Mouse (Mus musculus) A20 (cell line): ENCODE data around the gene Ralgds.
A peak's percentile ranks its signal among the peaks of the same experiment; 100 is the strongest.
"Not testable (repeated sequence)": the region's sequence is repeated elsewhere in the genome, so short reads cannot be mapped to it uniquely, and the experiment has no call there.

Experiments used
- DNase-seq: peaks from one replicate; pipeline ENCODE4 v3.0.0-alpha.2; 2011; ENCODE audit warnings: low read depth, low spot score

The Ralgds gene

GRCm38 (mm10) chr2:28512798-28513401 lies at the start of gene Ralgds:
Gene Ralgds (plus strand): TSS chr2:28513125.
- DNase-seq: peak; percentile 86

- DNase-seq: peak; percentile 75
Measured at GRCm38 (mm10) chr2:28463919-28464318, 49.0 kb upstream of the Ralgds start.

GRCm38 (mm10) chr2:28464919-28465318 lies 48.0 kb upstream of the Ralgds start:
- no peak for DNase-seq

GRCm38 (mm10) chr2:28465836-28466518 lies 46.9 kb upstream of the Ralgds start, which contains the start of gene 1700007K13Rik:
Gene 1700007K13Rik (minus strand): TSS chr2:28466332.
- no peak for DNase-seq

- peak; percentile 89 for DNase-seq
Measured at GRCm38 (mm10) chr2:28467860-28468485, 45.0 kb upstream of the Ralgds start, which contains the start of gene Mrps2. Gene Mrps2 (plus strand): TSS chr2:28468066.

- no peak for DNase-seq
Measured at GRCm38 (mm10) chr2:28468486-28469225, 44.3 kb upstream of the Ralgds start.

GRCm38 (mm10) chr2:28469461-28469860 lies 43.5 kb upstream of the Ralgds start:
- no peak for DNase-seq

- DNase-seq: no peak
Measured at GRCm38 (mm10) chr2:28470591-28470990, 42.3 kb upstream of the Ralgds start.

GRCm38 (mm10) chr2:28472011-28472410 lies 40.9 kb upstream of the Ralgds start:
- not testable (repeated sequence) for DNase-seq

- DNase-seq: not testable (repeated sequence)
Measured at GRCm38 (mm10) chr2:28477993-28478392, 34.9 kb upstream of the Ralgds start.

- DNase-seq: no peak
Measured at GRCm38 (mm10) chr2:28479208-28480204, 33.4 kb upstream of the Ralgds start.

- DNase-seq: no peak
Measured at GRCm38 (mm10) chr2:28483861-28484260, 29.1 kb upstream of the Ralgds start.

GRCm38 (mm10) chr2:28494521-28494920 lies 18.4 kb upstream of the Ralgds start:
- DNase-seq: no peak

GRCm38 (mm10) chr2:28495207-28495756 lies 17.6 kb upstream of the Ralgds start:
- DNase-seq: peak; percentile 87

- no peak for DNase-seq
Measured at GRCm38 (mm10) chr2:28495801-28496595, 16.9 kb upstream of the Ralgds start.

- DNase-seq: no peak
Measured at GRCm38 (mm10) chr2:28496671-28497070, 16.3 kb upstream of the Ralgds start, which contains the start of gene Gbgt1. Gene Gbgt1 (plus strand): TSS chr2:28496891.

GRCm38 (mm10) chr2:28497561-28497960 lies 15.4 kb upstream of the Ralgds start:
- no peak for DNase-seq

GRCm38 (mm10) chr2:28498431-28498830 lies 14.5 kb upstream of the Ralgds start:
- DNase-seq: no peak

GRCm38 (mm10) chr2:28502987-28503386 lies 9.9 kb upstream of the Ralgds start:
- DNase-seq: no peak
